Mouse (Mus musculus) midbrain, embryonic 11.5 days (tissue): ENCODE measurements around the gene Atp2c1. TPM values are rescaled to one million over a fixed set of nuclear protein-coding genes. Genes with fewer than 3 reads are reported as not detected.

ENCODE experiments used
- ATAC-seq: fragments of 200-750 bp; cut with Nextera tagmentation; 2 replicates; pipeline ENCODE4 v1.8.0; 2017; ENCODE audit warnings: moderate TSS enrichment, moderate library complexity; ENCODE audit not compliant: low FRiP score
- DNase-seq: peaks from one replicate; pipeline ENCODE4 v3.0.0; 2015; ENCODE audit warnings: low spot score; ENCODE audit errors: missing footprints
- H3K27ac ChIP-seq: fragments of 300-500 bp; sonication (generic); 2 replicates; pipeline ENCODE4 v1.5.1; 2014; ENCODE audit warnings: low read depth, low read length
- H3K27me3 ChIP-seq: fragments of 300-500 bp; sonication (generic); 2 replicates; pipeline ENCODE4 v1.6.1; 2014; ENCODE audit warnings: mild to moderate bottlenecking, low read length, moderate library complexity, mixed read lengths; ENCODE audit not compliant: control insufficient read depth, insufficient read depth
- H3K36me3 ChIP-seq: fragments of 300-500 bp; sonication (generic); 2 replicates; pipeline ENCODE4 v1.6.1; 2014; ENCODE audit warnings: mild to moderate bottlenecking, low read length, moderate library complexity, mixed read lengths; ENCODE audit not compliant: control insufficient read depth, insufficient read depth
- H3K4me1 ChIP-seq: fragments of 300-500 bp; sonication (generic); 2 replicates; pipeline ENCODE4 v1.6.1; 2014; ENCODE audit warnings: low read length; ENCODE audit not compliant: control insufficient read depth, insufficient read depth
- H3K4me2 ChIP-seq: fragments of 300-500 bp; sonication (generic); 2 replicates; pipeline ENCODE4 v1.6.1; 2014; ENCODE audit warnings: mild to moderate bottlenecking, moderate library complexity
- H3K4me3 ChIP-seq: fragments of 300-500 bp; sonication (generic); 2 replicates; pipeline ENCODE4 v1.5.1; 2014; ENCODE audit warnings: low read depth, low read length
- H3K9ac ChIP-seq: fragments of 300-500 bp; sonication (generic); 2 replicates; pipeline ENCODE4 v1.6.1; 2014; ENCODE audit warnings: low read length
- H3K9me3 ChIP-seq: fragments of 300-500 bp; sonication (generic); 2 replicates; pipeline ENCODE4 v1.6.1; 2016; ENCODE audit warnings: low read length; ENCODE audit not compliant: control insufficient read depth
- WGBS: fragments of 180-500 bp; shearing (Covaris S2); extraction: QIAGEN DNeasy Blood & Tissue Kit; methylation state at CpG from one replicate; pipeline ENCODE4 v1.1.7; 2014; 5-methylcytosine and 5-hydroxymethylcytosine counted together
- polyA plus RNA-seq: library from polyadenylated mRNA; unstranded; fragments of >200 nt; fragmentation: Nextera tagmentation; extraction: Ambion mirVana; gene quantifications from 2 replicates; pipeline ENCODE4 v1.2.1, GENCODE M21; 2014

Atp2c1 gene
- polyA plus RNA-seq, 1 experiment from 2014 or later, result 71.0 TPM

- H3K9ac ChIP-seq, result no peak overlapping the region
- WGBS, result 83% methylated on average over 5 of the region's 5 CpGs
- H3K4me3 ChIP-seq, result no peak overlapping the region
- no peaks in the 10 kb centered on the region for H3K9me3 ChIP-seq
- no peaks in the 10 kb centered on the region for H3K36me3 ChIP-seq
- no peak overlapping the region for H3K4me2 ChIP-seq
- no peaks in the 10 kb centered on the region for H3K27me3 ChIP-seq
- H3K27ac ChIP-seq, result no peak overlapping the region
- no peak for ATAC-seq
- no peak for DNase-seq
- no peaks in the 10 kb centered on the region for H3K4me1 ChIP-seq
Measured at GRCm38 (mm10) chr9:105363520-105364231, 163.4 kb downstream of the Atp2c1 start.

- 80% methylated on average over 2 of the region's 2 CpGs for WGBS
- no peak overlapping the region for H3K4me3 ChIP-seq
- no peak overlapping the region for H3K4me2 ChIP-seq
- no peak overlapping the region for H3K27ac ChIP-seq
- no peaks in the 10 kb centered on the region for H3K4me1 ChIP-seq
- no peak overlapping the region for H3K9ac ChIP-seq
- H3K36me3 ChIP-seq, result no peaks in the 10 kb centered on the region
- no peaks in the 10 kb centered on the region for H3K27me3 ChIP-seq
- no peaks in the 10 kb centered on the region for H3K9me3 ChIP-seq
- ATAC-seq, result no peak
- DNase-seq, result no peak
Measured at GRCm38 (mm10) chr9:105362181-105362580, 164.9 kb downstream of the Atp2c1 start.

Other genes with a start within 250 kb of the Atp2c1 start
- 14.8 and 15.1 TPM in 2 replicates for gene Aste1, start 131.9 kb downstream of the Atp2c1 start, polyA plus RNA-seq
- gene Nek11, start 131.8 kb downstream of the Atp2c1 start, polyA plus RNA-seq, result 0.79 and 0.86 TPM in 2 replicates
- 25.4 and 27.4 TPM in 2 replicates for gene Pik3r4, start 115.7 kb upstream of the Atp2c1 start, polyA plus RNA-seq